Mouse (Mus musculus): ENCODE measurements around the gene March4.

DNA sequence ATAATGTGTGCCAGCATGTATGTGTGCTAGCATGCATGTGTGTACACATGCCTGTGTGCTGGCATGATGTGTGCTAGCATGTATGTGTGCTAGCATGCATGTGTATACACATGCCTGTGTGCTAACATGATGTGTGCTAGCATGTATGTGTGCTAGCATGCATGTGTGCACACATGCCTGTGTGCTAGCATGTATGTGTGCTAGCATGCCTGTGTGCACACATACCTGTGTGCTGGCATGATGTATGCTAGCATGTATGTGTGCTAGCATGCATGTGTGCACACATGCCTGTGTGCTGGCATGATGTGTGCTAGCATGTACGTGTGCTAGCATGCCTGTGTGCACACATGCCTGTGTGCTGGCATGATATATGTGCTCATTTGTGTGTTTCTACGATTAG lies 67.7 kb downstream of the March4 start:
- TF ChIP-seq CTCF (IDR thresholded peaks at IDR 0.05; ENCODE audit: insufficient read depth, low read depth, low read length) (no peak), POLR2A (IDR thresholded peaks at IDR 0.05; ENCODE audit: insufficient read depth, low read depth, low read length) (no peak)

All from olfactory bulb, adult 2 months (tissue).